Mouse (Mus musculus) midbrain, embryonic 15.5 days (tissue): ENCODE results near the gene Vps11. TPM values are rescaled to one million over a fixed set of nuclear protein-coding genes. Genes with fewer than 3 reads are reported as not detected.
"Not testable (repeated sequence)": the region's sequence is repeated elsewhere in the genome, so short reads cannot be mapped to it uniquely, and the experiment has no call there.

Experiments
- ATAC-seq: fragments of 200-750 bp; cut with Nextera tagmentation; replicated peaks from 2 replicates; pipeline ENCODE4 v1.8.0; 2017; ENCODE audit warnings: moderate TSS enrichment
- H3K27ac ChIP-seq: fragments of 300-500 bp; sonication (generic); 2 replicates; pipeline ENCODE4 v1.5.1; 2015; ENCODE audit warnings: mild to moderate bottlenecking, inconsistent platforms
- H3K27me3 ChIP-seq: fragments of 300-500 bp; sonication (generic); replicated peaks from 2 replicates; pipeline ENCODE4 v1.6.1; 2015; ENCODE audit warnings: inconsistent platforms
- H3K36me3 ChIP-seq: fragments of 300-500 bp; sonication (generic); replicated peaks from 2 replicates; pipeline ENCODE4 v1.6.1; 2015; ENCODE audit warnings: inconsistent platforms
- H3K4me1 ChIP-seq: fragments of 300-500 bp; sonication (generic); 2 replicates; pipeline ENCODE4 v1.6.1; 2015; ENCODE audit warnings: inconsistent platforms
- H3K4me2 ChIP-seq: fragments of 300-500 bp; sonication (generic); 2 replicates; pipeline ENCODE4 v1.6.1; 2015; ENCODE audit warnings: inconsistent platforms, mild to moderate bottlenecking, moderate library complexity
- H3K4me3 ChIP-seq: fragments of 300-500 bp; sonication (generic); 2 replicates; pipeline ENCODE4 v1.5.1; 2015; ENCODE audit warnings: mild to moderate bottlenecking, inconsistent platforms
- H3K9ac ChIP-seq: fragments of 300-500 bp; sonication (generic); 2 replicates; pipeline ENCODE4 v1.6.1; 2015; ENCODE audit warnings: mild to moderate bottlenecking, inconsistent platforms
- H3K9me3 ChIP-seq: fragments of 300-500 bp; sonication (generic); 2 replicates; pipeline ENCODE4 v1.6.1; 2016; ENCODE audit warnings: inconsistent platforms
- WGBS: fragments of 180-500 bp; shearing (Covaris S2); methylation state at CpG from one replicate; pipeline ENCODE4 v1.1.7; 2015; ENCODE audit warnings: mixed read lengths; 5-methylcytosine and 5-hydroxymethylcytosine counted together
- polyA plus RNA-seq: library from polyadenylated mRNA; unstranded; fragments of >200 nt; fragmentation: Nextera tagmentation; extraction: Ambion mirVana; gene quantifications from 2 replicates; pipeline ENCODE4 v1.2.1, GENCODE M21; 2015

The Vps11 gene
- polyA plus RNA-seq, 1 experiment from 2014 or later = 45.7 TPM

DNA sequence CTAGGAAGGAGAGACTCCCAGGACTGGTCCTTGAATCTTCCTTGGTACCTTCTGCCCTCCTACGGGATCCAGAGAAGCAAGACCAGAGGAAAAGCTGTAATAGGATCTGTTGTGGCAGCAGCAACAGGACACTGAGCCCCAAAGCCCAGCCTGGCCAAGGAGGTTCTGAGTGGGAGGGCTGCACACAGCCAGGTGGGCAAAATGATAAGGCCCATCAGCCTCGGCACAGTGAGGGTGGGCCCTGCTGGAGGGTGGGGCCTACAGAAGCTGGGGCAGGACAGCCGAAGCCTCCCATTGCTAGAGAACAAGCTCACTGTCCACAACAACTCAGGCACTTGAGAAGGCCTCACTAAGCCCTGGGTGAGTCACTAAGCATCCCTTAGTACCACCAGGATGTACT is 19.3 kb downstream of the Vps11 start:
- ATAC-seq = no peak
- 76% methylated on average over 3 of the region's 3 CpGs for WGBS
- H3K9me3 ChIP-seq = no peaks in the 10 kb centered on the region
- H3K4me2 ChIP-seq = no peak overlapping the region
- peaks cover 14% of the 10 kb centered on the region for H3K4me1 ChIP-seq
- H3K9ac ChIP-seq = no peak overlapping the region
- peaks cover 8% of the 10 kb centered on the region for H3K36me3 ChIP-seq
- no peak overlapping the region for H3K27ac ChIP-seq
- H3K27me3 ChIP-seq = no peaks in the 10 kb centered on the region
- no peak overlapping the region for H3K4me3 ChIP-seq

DNA sequence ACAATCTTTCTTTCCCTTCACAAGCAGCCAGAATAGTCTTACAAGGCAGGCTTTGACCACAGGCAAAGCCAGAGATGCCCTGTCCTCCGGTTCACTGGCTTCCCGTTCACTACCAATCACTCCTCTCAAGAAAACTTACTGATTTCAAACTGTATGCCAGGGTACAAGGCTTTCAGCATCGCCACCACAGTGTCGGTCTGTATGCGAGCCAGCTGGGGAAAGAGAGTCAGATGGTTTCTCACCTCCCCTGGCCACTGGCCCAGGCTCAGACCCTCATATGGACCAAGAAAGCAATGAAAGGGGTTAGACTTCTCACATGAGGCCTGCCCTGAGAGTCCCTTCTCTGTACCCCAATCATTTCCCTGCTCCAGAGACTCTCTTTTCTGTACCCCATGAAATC is 20.0 kb downstream of the Vps11 start:
- Histone ChIP-seq H3K9me3 (no peaks in the 10 kb centered on the region), H3K4me2 (no peak overlapping the region), H3K4me1 (peaks cover 21% of the 10 kb centered on the region), H3K27me3 (no peaks in the 10 kb centered on the region), H3K27ac (no peak overlapping the region), H3K4me3 (no peak overlapping the region), H3K9ac (no peak overlapping the region), H3K36me3 (0 out of 2 replicates have a peak, but pooled peaks cover 2% of the 10 kb centered on the region)
- ATAC-seq = no peak
- 94% methylated on average over 5 of the region's 5 CpGs for WGBS

DNA sequence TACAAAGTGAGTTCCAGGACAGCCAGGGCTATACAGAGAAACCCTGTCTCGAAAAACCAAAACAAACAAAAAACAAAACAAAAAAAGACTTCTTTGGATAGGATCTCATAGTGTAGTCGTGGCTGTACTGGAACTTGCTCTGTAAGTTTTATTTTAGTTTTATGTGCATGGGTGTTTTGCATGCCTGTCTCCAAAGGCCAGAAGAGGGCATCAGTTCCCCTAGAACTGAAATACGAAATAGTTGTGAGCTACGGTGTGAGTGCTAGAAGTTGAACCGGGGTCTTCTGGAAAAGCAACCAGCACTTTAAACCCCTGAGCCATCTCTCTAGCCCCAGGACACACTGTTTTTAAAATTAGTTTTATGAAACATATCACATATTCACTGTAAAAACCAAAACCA is 22.9 kb downstream of the Vps11 start:
- H3K36me3 ChIP-seq = peaks cover 4% of the 10 kb centered on the region; the same call in 1 of the 2 replicates
- H3K27ac ChIP-seq = no peak overlapping the region
- H3K27me3 ChIP-seq = no peaks in the 10 kb centered on the region
- H3K9ac ChIP-seq = no peak overlapping the region
- H3K9me3 ChIP-seq = no peaks in the 10 kb centered on the region
- H3K4me1 ChIP-seq = peaks cover 30% of the 10 kb centered on the region
- H3K4me2 ChIP-seq = no peak overlapping the region
- no peak for ATAC-seq
- 78% methylated on average over 5 of the region's 5 CpGs for WGBS
- no peak overlapping the region for H3K4me3 ChIP-seq

DNA sequence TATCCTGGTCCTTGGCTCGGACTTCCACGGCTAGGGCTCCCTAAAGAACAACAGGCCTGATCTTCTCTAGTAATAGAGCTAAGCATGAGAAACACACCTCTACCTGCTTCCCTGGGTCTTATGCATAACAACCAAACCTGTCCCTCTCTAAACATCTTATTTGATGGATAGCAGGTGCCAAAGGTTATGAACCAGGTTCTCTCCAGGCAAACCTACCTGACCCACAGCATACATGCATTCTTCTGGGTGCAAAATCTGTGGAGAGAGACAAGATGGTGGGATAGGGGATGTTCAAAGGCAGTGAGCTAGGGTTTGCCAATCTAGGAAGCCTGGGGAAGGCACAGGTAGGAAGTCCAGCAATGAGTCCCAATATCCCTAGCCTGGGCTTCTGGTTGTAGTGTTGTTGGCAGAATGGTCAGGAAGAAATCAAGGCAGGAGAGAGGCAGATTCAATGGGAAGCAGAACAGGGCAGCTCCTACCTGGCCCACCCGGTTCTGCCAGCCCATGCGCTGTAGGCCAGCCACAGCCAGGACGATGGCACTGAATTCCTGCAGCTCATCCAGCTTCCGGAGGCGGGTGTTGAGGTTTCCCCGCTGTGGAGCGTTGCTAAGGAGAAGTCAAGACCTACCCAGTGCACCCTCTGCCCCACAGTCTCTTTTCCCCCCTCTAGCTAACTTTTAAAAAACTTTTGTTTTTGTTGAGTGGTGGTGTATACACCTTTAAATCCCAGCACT is 23.9 kb downstream of the Vps11 start:
- no peak for ATAC-seq
- Histone ChIP-seq H3K27me3 (no peaks in the 10 kb centered on the region), H3K36me3 (peaks cover 13% of the 10 kb centered on the region), H3K9me3 (no peaks in the 10 kb centered on the region), H3K4me1 (peaks cover 22% of the 10 kb centered on the region), H3K4me3 (no peak overlapping the region), H3K27ac (no peak overlapping the region), H3K9ac (peak overlapping the region; percentile 27; the same call in 1 of the 2 replicates), H3K4me2 (no peak overlapping the region; the same call in 1 of the 2 replicates)
- 65% methylated on average over 9 of the region's 9 CpGs for WGBS

DNA sequence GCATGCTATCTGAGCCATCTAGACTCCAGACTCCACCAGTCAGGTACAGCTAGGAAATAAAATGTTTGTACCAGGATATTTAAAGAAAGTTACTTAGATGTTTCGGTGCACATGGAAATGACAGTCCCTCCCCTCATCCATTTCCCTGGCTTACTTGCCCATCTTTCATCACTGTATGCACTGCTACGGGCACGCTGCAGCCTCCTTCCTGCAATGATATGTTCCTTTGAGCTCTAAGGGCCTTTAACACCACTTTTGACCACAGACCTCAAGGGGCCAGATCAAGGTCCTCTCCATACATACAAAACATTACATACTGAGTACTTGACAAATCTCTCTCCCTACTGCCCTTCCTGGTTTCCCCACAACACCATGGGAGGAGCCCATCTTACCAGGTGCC is 24.5 kb downstream of the Vps11 start:
- H3K4me2 ChIP-seq = peak overlapping the region; percentile 88
- peaks cover 17% of the 10 kb centered on the region for H3K36me3 ChIP-seq
- H3K4me1 ChIP-seq = peaks cover 21% of the 10 kb centered on the region
- H3K27me3 ChIP-seq = no peaks in the 10 kb centered on the region
- peak overlapping the region; percentile 88; the same call in 1 of the 2 replicates for H3K4me3 ChIP-seq
- peak overlapping the region; percentile 27 for H3K9ac ChIP-seq
- no peak overlapping the region for H3K27ac ChIP-seq
- ATAC-seq = no peak
- H3K9me3 ChIP-seq = no peaks in the 10 kb centered on the region
- 88% methylated on average over 3 of the region's 3 CpGs for WGBS

DNA sequence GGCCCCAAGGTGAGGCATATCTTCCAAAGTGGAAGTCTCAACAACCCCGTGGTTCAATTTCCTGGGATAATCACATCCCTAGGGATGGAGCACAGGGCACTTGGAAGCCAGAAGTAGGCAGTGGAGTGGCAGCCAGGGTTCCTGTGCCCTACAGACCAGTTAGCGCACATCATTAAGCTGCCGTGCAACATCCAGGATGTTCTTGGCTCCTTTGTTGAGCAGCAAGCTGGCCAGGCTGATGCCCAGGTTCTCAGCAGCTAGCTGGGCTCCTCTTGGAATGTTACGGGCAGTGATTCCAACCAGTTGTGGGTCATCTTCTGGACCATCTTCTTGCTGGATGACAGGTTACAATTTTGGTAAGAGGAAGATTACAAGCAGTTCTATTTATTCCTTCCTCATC is 25.0 kb downstream of the Vps11 start:
- peak overlapping the region; percentile 88 for H3K4me2 ChIP-seq
- H3K9ac ChIP-seq = peak overlapping the region; percentile 27
- not testable (repeated sequence) for ATAC-seq, H3K27me3 ChIP-seq, H3K27ac ChIP-seq, H3K9me3 ChIP-seq
- H3K36me3 ChIP-seq = peaks cover 22% of the 10 kb centered on the region
- H3K4me1 ChIP-seq = peaks cover 21% of the 10 kb centered on the region
- peak overlapping the region; percentile 88 for H3K4me3 ChIP-seq
- 32% methylated on average over 4 of the region's 4 CpGs for WGBS

DNA sequence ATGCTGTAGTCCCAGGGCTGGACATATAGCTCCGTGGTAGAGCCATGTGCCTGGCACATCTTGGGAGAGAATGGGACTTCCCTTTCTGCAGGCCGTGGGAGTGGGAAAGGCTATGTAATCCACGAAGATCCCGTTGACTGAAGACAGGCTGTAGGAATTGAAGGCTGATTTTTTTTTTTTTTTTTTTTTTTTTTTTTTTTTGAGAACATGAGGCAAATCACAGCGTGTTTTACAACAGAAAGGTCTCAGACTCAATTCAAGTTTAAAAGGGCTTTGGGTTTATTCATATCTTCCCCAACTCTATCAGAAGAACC is 25.4 kb downstream of the Vps11 start:
- Histone ChIP-seq H3K27ac (peak overlapping the region; percentile 88; the same call in 1 of the 2 replicates), H3K36me3 (peaks cover 26% of the 10 kb centered on the region), H3K9me3 (no peaks in the 10 kb centered on the region), H3K9ac (peak overlapping the region; percentile 96), H3K27me3 (no peaks in the 10 kb centered on the region), H3K4me1 (peaks cover 21% of the 10 kb centered on the region), H3K4me2 (peak overlapping the region; percentile 88), H3K4me3 (peak overlapping the region; percentile 88)
- no peak for ATAC-seq
- WGBS = 2% methylated on average over 5 of the region's 5 CpGs

DNA sequence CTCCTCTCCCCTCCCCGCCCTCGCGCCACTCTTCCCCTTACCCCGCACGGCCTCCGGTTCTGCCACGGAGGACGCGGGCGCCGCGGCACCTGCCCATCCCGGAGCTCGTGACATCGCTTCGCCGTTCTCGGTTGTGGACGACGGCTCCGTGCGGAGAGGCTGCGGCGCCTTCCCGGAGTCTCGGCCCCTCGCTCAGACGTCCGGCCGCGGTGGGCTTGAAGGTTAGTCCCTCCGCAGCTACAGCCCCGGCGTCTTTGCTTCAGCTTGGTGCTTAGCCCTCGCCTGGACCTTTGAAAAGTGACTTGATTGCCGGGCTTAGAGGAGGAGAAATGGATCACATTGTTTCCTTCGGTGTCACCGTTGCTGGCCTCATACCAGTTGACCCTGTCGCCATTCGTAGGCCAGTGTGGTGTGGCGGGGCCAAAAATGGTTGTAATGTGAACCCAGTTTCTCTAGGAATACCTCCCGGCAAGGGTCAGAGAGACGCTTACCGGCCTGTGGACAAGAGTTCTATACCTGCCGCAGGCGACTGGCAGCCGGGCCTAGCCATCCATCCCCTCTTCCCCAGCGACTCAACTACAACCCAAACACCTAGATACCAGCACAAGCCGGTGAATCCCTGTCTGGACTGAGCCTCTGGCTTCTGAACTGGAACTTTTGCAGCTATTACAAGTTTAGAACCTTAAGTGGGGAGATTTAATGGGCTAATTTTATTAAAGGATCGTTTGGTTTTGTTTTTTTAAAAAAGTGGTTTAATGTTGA is 26.0 kb downstream of the Vps11 start:
- ATAC-seq = no peak
- H3K27me3 ChIP-seq = no peaks in the 10 kb centered on the region
- H3K36me3 ChIP-seq = peaks cover 30% of the 10 kb centered on the region
- H3K9me3 ChIP-seq = no peaks in the 10 kb centered on the region
- H3K4me1 ChIP-seq = peaks cover 21% of the 10 kb centered on the region
- WGBS = under 1% methylated on average over 50 of the region's 50 CpGs
- H3K9ac ChIP-seq = peak overlapping the region; percentile 96
- peak overlapping the region; percentile 88 for H3K4me2 ChIP-seq
- peak overlapping the region; percentile 88 for H3K4me3 ChIP-seq
- H3K27ac ChIP-seq = peak overlapping the region; percentile 88

DNA sequence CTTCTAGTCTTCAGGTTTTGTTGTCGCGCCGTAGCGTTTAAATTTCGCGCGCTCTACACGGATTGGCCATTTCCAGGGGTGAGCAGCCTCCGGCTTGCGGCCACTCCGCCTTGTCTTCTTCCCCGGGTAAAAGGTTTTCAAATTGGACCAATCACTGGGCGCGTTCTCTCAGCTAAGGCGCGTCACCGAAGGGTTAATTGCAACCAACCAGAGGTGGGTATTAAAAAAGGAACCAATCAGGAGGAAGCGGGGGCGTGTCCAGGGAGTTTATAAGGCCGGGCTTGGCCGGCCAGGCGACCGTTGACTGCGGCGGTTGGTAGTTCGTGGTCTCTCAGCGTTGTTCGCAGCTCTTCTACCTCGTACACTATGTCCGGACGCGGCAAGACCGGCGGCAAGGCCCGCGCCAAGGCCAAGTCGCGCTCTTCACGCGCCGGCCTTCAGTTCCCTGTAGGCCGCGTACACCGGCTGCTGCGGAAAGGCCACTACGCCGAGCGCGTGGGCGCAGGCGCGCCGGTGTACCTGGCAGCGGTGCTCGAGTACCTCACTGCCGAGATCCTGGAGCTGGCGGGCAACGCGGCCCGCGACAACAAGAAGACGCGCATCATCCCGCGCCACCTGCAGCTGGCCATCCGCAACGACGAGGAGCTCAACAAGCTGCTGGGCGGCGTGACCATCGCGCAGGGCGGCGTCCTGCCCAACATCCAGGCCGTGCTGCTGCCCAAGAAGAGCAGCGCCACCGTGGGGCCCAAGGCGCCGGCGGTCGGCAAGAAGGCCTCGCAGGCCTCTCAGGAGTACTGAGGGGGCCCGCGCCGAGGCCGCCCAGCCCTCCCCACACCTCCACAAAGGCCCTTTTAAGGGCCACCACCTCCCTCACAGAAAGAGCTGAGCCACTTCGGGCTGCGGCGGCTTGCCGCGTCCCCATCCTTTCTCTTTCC is 26.8 kb downstream of the Vps11 start, which contains the start of gene H2afx:
Gene H2afx (plus strand): TSS at position 299 of the 935 bp plus-strand sequence.
- Histone ChIP-seq H3K9ac (peak within 1 kb of the TSS; percentile 96), H3K27me3 (no peaks in the 10 kb centered on the region), H3K4me3 (peak within 1 kb of the TSS; percentile 88), H3K9me3 (no peaks in the 10 kb centered on the region), H3K27ac (peak within 1 kb of the TSS; percentile 88), H3K4me1 (peaks cover 21% of the 10 kb centered on the region), H3K36me3 (peaks cover 33% of the 10 kb centered on the region), H3K4me2 (peak within 1 kb of the TSS; percentile 88)
- ATAC-seq = peak; percentile 97
- under 1% methylated on average over 91 of the region's 91 CpGs for WGBS

DNA sequence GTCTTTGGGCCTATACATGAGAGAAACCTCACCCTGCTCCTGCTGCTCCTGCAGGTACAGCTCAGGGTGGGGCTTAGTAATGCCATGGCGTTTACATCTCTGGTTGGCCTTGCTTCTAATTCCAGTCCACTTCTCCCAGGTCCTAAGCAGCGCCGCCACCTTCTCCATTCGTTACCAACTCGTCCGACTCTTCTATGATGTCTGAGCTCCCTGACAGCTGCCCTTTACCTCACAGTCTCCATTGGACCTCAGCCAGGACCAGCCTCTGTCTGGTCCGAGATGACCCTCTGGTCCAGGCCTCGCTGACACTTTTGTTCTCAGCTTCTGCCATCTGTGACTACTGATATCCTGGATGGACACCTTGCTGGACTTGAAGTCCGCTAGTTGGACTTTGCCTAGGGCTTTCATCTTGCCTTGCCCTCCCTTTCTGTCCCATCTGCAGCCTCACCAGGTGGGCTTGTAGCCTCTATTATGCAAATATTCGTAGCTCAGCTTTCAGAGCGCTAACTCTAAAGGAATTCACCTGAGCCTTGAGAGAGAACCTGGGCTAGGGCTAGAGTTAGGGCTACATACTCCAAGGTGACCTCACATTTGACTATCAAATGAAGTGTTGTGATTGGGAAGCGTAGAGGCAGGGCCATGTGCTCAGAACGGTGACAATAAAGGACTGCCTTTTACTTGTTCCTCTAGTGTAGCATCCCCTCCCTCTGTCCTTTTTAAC is 28.4 kb downstream of the Vps11 start:
- peaks cover 38% of the 10 kb centered on the region for H3K36me3 ChIP-seq
- 95% methylated on average over 13 of the region's 13 CpGs for WGBS

DNA sequence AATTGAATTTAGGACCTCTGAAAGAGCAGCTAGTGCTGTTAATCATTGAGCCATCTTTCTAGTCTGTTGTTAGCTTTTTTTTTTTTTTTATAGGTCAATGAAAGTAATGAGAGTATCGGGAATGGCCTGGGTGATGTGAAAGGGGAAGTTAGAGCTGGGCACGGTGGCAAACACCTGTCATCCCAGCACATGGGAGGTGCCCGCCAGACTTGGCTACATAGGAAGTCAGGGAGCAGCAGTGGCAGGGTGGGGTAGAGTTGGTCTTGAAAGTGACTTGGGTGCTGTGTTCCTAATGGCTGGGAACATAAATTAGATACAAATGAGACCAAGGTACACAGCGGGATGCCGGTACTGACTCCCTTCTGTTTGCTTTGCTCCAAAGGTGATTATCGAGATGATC is 30.7 kb downstream of the Vps11 start:
- no peak overlapping the region for H3K27ac ChIP-seq
- H3K9me3 ChIP-seq = no peaks in the 10 kb centered on the region
- H3K4me3 ChIP-seq = no peak overlapping the region
- H3K4me2 ChIP-seq = no peak overlapping the region
- H3K9ac ChIP-seq = no peak overlapping the region
- no peaks in the 10 kb centered on the region for H3K27me3 ChIP-seq
- ATAC-seq = no peak
- peaks cover 38% of the 10 kb centered on the region for H3K36me3 ChIP-seq
- H3K4me1 ChIP-seq = peaks cover 18% of the 10 kb centered on the region
- WGBS = 97% methylated on average over 6 of the region's 6 CpGs

More for the DNA sequence above, 28.4 kb downstream of the Vps11 start:
- no peak overlapping the region for H3K4me3 ChIP-seq
- ATAC-seq = no peak
- no peak overlapping the region for H3K9ac ChIP-seq
- H3K4me2 ChIP-seq = no peak overlapping the region
- no peak overlapping the region for H3K27ac ChIP-seq
- H3K27me3 ChIP-seq = no peaks in the 10 kb centered on the region
- H3K9me3 ChIP-seq = no peaks in the 10 kb centered on the region
- peaks cover 24% of the 10 kb centered on the region for H3K4me1 ChIP-seq
